8 mouse cellular contexts compared by ENCODE assay signal in genomic region chr11:48801831-48802772, GRCm38 (mm10). TPM values are rescaled to one million over a fixed set of nuclear protein-coding genes. Genes with fewer than 3 reads are reported as not detected.
DNase-seq lines count a peak whose midpoint lies in the region; ATAC-seq lines count a peak whose summit lies in the region.

No protein-coding gene starts in this region.

- ATAC-seq in heart, embryonic 15.5 days (replicated peaks; ENCODE audit: insufficient number of reproducible peaks, insufficient read depth, low FRiP score, low read depth): no peak
- no peak for ATAC-seq in hindbrain, embryonic 13.5 days (ENCODE audit: low FRiP score)
- no peak for ATAC-seq in midbrain, embryonic 12.5 days (ENCODE audit: low FRiP score, low read depth)

- peak overlapping the region; percentile 77 for H3K4me3 ChIP-seq in heart, embryonic 15.5 days
- H3K4me3 ChIP-seq in brown adipose tissue, adult 24 weeks (ENCODE audit: insufficient read depth, low read depth, low read length): peak overlapping the region; percentile 26
- peak overlapping the region; percentile 83 for H3K4me3 ChIP-seq in hindbrain, embryonic 13.5 days
- peak overlapping the region; percentile 81 for H3K4me3 ChIP-seq in midbrain, embryonic 12.5 days

- WGBS in heart, embryonic 15.5 days: 59% methylated on average over 17 of the region's 17 CpGs
- 81% methylated on average over 17 of the region's 17 CpGs for WGBS in hindbrain, embryonic 13.5 days
- 80% methylated on average over 17 of the region's 17 CpGs for WGBS in midbrain, embryonic 12.5 days

- H3K4me2 ChIP-seq in heart, embryonic 15.5 days: peak overlapping the region; percentile 80
- H3K4me2 ChIP-seq in hindbrain, embryonic 13.5 days: peak overlapping the region; percentile 98
- H3K4me2 ChIP-seq in midbrain, embryonic 12.5 days (replicated peaks): peak overlapping the region; percentile 80

- DNase-seq in heart, postnatal 14 days: no peak
- no peak for DNase-seq in embryo, embryonic 10 days (ENCODE audit: low spot score)
- no peak for DNase-seq in gastrocnemius, adult 18-20 months (ENCODE audit: low spot score)
- DNase-seq in cerebellum, postnatal 36 days: no peak

- H3K9ac ChIP-seq in heart, embryonic 15.5 days: peak overlapping the region; percentile 78
- peak overlapping the region; percentile 95 for H3K9ac ChIP-seq in hindbrain, embryonic 13.5 days
- peak overlapping the region; percentile 90 for H3K9ac ChIP-seq in midbrain, embryonic 12.5 days (replicated peaks)

- intact Hi-C loops in heart, postnatal 14 days (cut with DNase I): loop anchor here (2.0 kb wide), 1 partner anchor 13 kb away; no protein-coding TSS in a partner anchor

- H3K4me1 ChIP-seq in heart, embryonic 15.5 days (replicated peaks): peaks cover 37% of the 10 kb centered on the region
- peaks cover 4% of the 10 kb centered on the region; the same call in 1 of the 2 replicates for H3K4me1 ChIP-seq in brown adipose tissue, adult 24 weeks (ENCODE audit: control insufficient read depth, insufficient read depth, insufficient read length, low read length)
- H3K4me1 ChIP-seq in hindbrain, embryonic 13.5 days (replicated peaks): peaks cover 38% of the 10 kb centered on the region
- peaks cover 28% of the 10 kb centered on the region for H3K4me1 ChIP-seq in midbrain, embryonic 12.5 days

- H3K27ac ChIP-seq in heart, embryonic 15.5 days: no peak overlapping the region
- no peak overlapping the region for H3K27ac ChIP-seq in brown adipose tissue, adult 24 weeks (replicated peaks; ENCODE audit: low read depth, low read length)
- no peak overlapping the region for H3K27ac ChIP-seq in hindbrain, embryonic 13.5 days
- no peak overlapping the region for H3K27ac ChIP-seq in midbrain, embryonic 12.5 days (replicated peaks)

- H3K36me3 ChIP-seq in heart, embryonic 15.5 days: peaks cover 54% of the 10 kb centered on the region
- peaks cover 57% of the 10 kb centered on the region for H3K36me3 ChIP-seq in hindbrain, embryonic 13.5 days
- H3K36me3 ChIP-seq in midbrain, embryonic 12.5 days: peaks cover 56% of the 10 kb centered on the region

- H3K9me3 ChIP-seq in heart, embryonic 15.5 days (replicated peaks): no peaks in the 10 kb centered on the region
- H3K9me3 ChIP-seq in hindbrain, embryonic 13.5 days: no peaks in the 10 kb centered on the region
- H3K9me3 ChIP-seq in midbrain, embryonic 12.5 days: no peaks in the 10 kb centered on the region

- no peaks in the 10 kb centered on the region for H3K27me3 ChIP-seq in heart, embryonic 15.5 days
- no peaks in the 10 kb centered on the region for H3K27me3 ChIP-seq in hindbrain, embryonic 13.5 days
- H3K27me3 ChIP-seq in midbrain, embryonic 12.5 days: no peaks in the 10 kb centered on the region

RNA-seq across cellular contexts. Expression of gene Rack1, which starts 2.0 kb away (rescaled TPM):
- polyA plus RNA-seq in heart, embryonic 15.5 days (2015; fragmentation: Nextera tagmentation; extraction: Ambion mirVana): 338 and 387 TPM in 2 replicates
- total RNA-seq in heart, postnatal 14 days (2021): 100 to 1,000 TPM; 400 to 478 TPM
- polyA plus RNA-seq in brown adipose tissue, adult 24 weeks (2012; ENCODE audit: insufficient read depth, insufficient read length, missing spikeins): 405 and 526 TPM in 2 replicates
- polyA plus RNA-seq in hindbrain, embryonic 13.5 days (2015; fragmentation: Nextera tagmentation; extraction: Ambion mirVana): 444 and 448 TPM in 2 replicates
- polyA plus RNA-seq in midbrain, embryonic 12.5 days (2016; fragmentation: Nextera tagmentation; extraction: Ambion mirVana): 503 and 506 TPM in 2 replicates
- total RNA-seq in gastrocnemius, adult 18-20 months (2021): 100 to 1,000 TPM; 383 to 411 TPM

RNA-seq across cellular contexts. Expression of gene Trim41, which starts 15.1 kb away (rescaled TPM):
- 4.3 TPM in 2 replicates for polyA plus RNA-seq in heart, embryonic 15.5 days (2015; fragmentation: Nextera tagmentation; extraction: Ambion mirVana)
- 10 to 100 TPM; 26.4 to 27.0 TPM for total RNA-seq in heart, postnatal 14 days (2021)
- 14.0 and 15.5 TPM in 2 replicates for polyA plus RNA-seq in brown adipose tissue, adult 24 weeks (2012; ENCODE audit: insufficient read depth, insufficient read length, missing spikeins)
- 7.5 TPM in 2 replicates for polyA plus RNA-seq in hindbrain, embryonic 13.5 days (2015; fragmentation: Nextera tagmentation; extraction: Ambion mirVana)
- polyA plus RNA-seq in midbrain, embryonic 12.5 days (2016; fragmentation: Nextera tagmentation; extraction: Ambion mirVana): 5.4 and 6.2 TPM in 2 replicates
- 10 to 100 TPM; 15.7 to 22.6 TPM for total RNA-seq in gastrocnemius, adult 18-20 months (2021)

RNA-seq across cellular contexts. Expression of gene Trim7, which starts 23.8 kb away (rescaled TPM):
- polyA plus RNA-seq in heart, embryonic 15.5 days (2015; fragmentation: Nextera tagmentation; extraction: Ambion mirVana): 0.75 and 0.84 TPM in 2 replicates
- total RNA-seq in heart, postnatal 14 days (2021): 10 to 100 TPM; 23.4 to 23.9 TPM
- polyA plus RNA-seq in brown adipose tissue, adult 24 weeks (2012; ENCODE audit: insufficient read depth, insufficient read length, missing spikeins): 1.4 and 1.5 TPM in 2 replicates
- polyA plus RNA-seq in hindbrain, embryonic 13.5 days (2015; fragmentation: Nextera tagmentation; extraction: Ambion mirVana): 1.0 and 2.8 TPM in 2 replicates
- polyA plus RNA-seq in midbrain, embryonic 12.5 days (2016; fragmentation: Nextera tagmentation; extraction: Ambion mirVana): 1.3 and 1.4 TPM in 2 replicates
- 10 to 100 TPM; 34.7 to 41.9 TPM for total RNA-seq in gastrocnemius, adult 18-20 months (2021)

RNA-seq across cellular contexts. Expression of gene Gm12184, which starts 24.4 kb away (rescaled TPM):
- 3.2 and 3.7 TPM in 2 replicates for polyA plus RNA-seq in heart, embryonic 15.5 days (2015; fragmentation: Nextera tagmentation; extraction: Ambion mirVana)
- 1 to 10 TPM; 2.6 to 3.0 TPM for total RNA-seq in heart, postnatal 14 days (2021)
- polyA plus RNA-seq in brown adipose tissue, adult 24 weeks (2012; ENCODE audit: insufficient read depth, insufficient read length, missing spikeins): 14.6 and 26.0 TPM in 2 replicates
- 2.8 and 4.4 TPM in 2 replicates for polyA plus RNA-seq in hindbrain, embryonic 13.5 days (2015; fragmentation: Nextera tagmentation; extraction: Ambion mirVana)
- polyA plus RNA-seq in midbrain, embryonic 12.5 days (2016; fragmentation: Nextera tagmentation; extraction: Ambion mirVana): 7.6 and 8.3 TPM in 2 replicates
- 1 to 10 TPM; 1.8 to 2.5 TPM for total RNA-seq in gastrocnemius, adult 18-20 months (2021)

Comparison
In these comparisons a context has a peak if more than half of its experiments do, and no peak if none do; other contexts are left out.
1. H3K4me3 ChIP-seq: peak in every context shown above with its lines; median percentile 83 in hindbrain, embryonic 13.5 days; 81 in midbrain, embryonic 12.5 days; 77 in heart, embryonic 15.5 days; 26 in brown adipose tissue, adult 24 weeks.